Mouse (Mus musculus) kidney, adult 8-10 months (tissue): ENCODE measurements around the gene Ranbp3.

Experiments
- DNase-seq, 2 experiments: peaks; one replicate each; pipeline ENCODE4 v3.0.0; 2022

Ranbp3 gene

DNA sequence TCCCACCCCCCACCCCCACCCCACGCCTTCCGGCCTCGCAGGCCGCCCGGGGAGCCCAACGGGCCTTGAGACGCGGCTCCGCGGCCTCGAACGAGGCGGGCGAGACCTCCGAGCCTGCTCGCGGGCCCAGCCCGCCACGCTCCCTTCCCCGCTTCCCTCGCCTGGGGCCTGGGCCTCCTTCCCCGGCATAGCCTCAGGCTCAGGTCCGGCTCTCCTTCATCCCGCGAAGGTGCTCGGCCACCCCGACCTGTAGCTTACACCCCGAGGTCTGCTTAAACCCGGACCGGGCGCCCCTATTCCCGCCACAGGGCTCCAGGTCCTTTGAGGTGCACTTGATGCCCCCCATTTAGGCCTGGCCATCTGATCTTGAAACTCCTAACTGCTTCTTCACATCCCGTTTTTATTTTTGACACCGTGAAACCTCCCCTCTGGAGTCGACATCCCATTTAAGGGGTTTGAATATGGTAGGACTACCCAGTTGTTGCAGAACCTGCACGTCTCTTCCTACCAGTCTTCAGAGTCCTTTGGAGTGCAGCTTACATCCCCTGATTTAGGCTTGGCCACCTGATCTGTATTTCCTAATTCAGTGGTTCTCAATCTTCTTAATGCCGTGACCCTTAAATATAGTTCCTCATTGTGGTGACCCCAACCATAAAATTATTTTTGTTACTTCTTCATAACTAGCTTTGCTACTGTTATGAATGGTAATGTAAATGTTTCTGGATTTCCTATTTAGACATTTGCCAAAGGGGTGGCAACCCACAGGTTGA, 738 bp downstream of the Ranbp3 start:
- peak in 1 of 2 experiments; percentile 11 for DNase-seq

DNA sequence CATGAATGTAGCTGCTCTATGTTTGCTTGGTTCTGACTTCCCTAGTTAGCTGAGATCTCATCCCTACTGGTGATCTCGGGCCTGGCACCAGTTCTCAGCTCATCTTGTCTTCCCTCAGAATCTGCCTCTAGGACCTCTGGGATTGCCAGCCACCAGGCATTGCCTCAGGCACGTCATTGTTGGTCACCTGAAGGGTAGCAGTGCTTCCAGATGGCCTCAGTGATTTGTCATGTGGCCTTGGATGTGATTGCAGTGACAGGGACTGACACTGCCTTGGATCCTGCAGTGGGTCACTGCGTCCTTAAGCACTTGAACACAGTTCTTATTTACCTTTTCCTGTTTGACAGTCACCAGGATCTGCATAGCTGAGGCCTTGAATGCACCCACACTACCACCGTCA, 8.7 kb downstream of the Ranbp3 start:
- DNase-seq = no peak

DNA sequence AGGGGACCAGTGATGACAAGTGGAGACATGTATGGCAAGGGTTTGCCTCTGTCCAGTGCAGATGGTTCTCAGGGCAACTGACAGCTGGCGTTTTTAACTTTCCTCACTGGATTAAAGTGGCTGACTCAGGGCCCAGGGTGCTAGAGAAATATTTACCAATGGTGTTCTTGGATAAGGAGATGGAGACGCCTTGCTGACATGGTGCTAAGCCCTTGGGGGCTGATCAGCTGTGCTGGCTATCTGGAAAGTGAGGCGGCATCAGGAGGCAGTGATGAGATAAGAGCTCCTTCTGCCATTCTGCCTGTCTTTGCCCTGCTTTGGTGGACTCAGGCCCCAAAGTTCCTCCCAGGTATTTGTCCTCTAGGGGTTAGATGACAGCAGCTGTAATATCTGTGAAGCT, 9.8 kb downstream of the Ranbp3 start:
- DNase-seq = no peak

DNA sequence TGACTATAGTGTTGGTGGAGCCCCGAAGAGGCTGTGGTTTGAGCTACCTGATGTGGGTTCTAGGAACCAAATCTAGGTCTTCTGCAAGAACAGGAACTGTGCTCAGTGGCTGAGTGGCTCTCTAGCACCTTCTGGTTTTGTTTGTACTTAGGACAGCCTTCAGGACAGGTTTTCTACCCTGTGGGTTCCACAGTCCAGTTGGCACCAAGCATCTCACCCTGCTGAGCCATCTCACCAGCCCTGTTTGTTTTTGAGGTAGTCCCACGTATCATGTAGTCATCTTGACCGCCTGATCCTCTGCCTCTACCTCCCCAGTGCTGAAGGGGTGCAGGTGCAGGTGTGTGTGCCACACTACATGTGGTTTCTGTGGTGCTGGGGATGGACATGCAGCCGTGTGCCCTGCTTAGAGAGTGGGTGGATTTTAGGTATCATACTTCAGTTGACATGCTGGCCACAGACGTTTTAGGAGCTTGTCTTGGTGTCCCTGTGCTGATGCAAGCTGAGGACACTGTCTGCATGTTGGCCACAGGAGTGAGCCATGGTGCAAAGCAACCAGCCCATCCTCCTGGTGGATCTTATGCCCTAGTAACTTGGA, 10.5 kb downstream of the Ranbp3 start:
- DNase-seq = no peak

DNA sequence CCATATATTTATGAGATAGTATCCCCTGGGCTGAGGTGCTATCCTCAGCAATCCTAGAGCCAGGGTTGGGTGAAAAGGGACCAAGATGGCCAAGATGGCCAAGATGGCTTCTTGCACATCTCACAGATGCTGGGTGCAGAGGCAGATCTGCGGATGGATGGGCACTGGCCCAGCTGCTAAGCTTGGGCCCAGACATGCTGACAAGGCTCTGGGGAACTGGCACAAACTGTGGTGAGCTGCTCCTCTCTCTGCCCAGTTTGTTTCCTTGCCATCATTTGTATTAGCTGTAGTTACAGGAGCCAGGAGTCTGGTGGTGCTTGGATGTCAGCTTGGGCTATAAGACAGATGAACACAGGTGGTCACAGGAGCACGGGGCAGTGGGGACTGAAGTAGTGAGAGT, 11.6 kb downstream of the Ranbp3 start:
- DNase-seq = no peak

DNA sequence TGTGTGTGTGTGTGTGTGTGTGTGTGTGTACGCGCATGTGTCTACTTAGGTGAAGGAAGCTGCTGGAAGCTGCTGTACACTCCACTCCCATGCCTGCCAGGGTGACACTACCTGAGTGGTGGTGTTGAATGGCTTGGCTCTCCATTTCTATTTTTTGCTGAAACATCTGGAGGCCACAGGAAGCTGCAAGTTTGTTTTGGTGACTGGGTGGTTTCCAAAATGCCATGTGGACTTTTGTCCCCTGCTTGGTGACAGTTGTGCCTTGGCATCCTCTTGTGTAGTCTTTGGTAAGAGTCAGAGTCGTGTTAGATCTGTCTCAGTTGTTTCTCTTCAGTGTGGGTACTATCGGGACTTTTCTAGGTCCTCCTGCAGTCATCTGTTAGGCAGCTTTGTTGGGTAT, 13.7 kb downstream of the Ranbp3 start:
- no peak for DNase-seq

DNA sequence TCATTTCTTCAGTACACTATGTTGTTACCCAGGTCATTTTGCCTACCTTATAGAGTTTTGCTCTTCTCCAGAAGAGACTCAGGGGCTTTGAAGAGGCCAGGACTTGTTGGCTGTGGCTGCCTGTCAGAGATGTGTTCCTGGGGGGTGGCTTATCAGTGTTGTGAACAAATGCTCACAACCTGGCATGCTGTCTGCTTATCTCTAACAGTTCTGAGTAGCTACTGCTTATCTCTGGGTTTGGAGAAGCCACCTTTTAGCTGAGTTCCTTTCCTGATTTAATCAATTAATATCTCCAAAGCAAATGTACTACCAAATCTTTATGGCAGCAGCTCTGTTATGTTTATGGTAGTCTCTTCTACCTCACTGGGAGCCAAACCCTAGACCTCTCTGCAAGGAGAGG, 15.0 kb downstream of the Ranbp3 start:
- DNase-seq = no peak

DNA sequence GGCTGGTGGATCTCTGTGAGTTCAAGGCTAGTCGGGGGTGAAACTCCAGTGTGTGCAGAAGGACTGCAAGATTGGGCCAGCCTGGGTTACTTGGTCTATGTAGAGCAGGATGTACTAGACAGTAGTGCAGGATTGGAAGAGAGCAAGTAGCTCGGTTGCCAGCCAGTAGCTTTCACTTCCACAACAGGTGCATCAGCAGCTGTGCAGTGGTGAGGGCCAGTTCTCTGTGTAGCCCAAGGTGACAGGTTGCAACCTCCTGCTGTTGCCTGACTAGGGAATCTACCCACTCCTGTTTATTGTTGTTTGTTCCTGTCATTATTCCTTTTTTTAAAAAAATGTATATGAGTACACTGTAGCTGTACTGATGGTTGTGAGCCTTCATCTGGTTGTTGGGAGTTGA, 15.6 kb downstream of the Ranbp3 start:
- no peak for DNase-seq

DNA sequence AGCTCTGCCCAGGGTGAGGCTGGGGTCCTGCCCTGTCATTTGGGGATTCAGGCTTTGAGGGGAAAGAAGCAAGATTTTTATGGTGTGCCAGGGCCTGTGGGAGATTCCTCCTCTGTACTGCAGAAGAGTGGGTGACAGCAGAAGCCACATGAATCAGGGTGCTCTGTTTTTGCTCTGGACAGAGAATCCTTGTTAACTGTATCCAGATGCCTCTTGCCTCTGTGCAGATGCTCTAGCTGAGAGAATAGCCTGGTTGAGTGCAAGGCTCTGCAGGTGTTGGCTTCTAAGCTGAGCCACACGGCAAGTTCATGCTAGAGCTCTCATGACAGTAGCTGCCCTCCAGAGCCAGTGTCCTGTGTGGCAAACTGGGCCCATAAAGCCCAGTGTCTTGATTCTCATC, 20.3 kb downstream of the Ranbp3 start:
- DNase-seq = no peak

DNA sequence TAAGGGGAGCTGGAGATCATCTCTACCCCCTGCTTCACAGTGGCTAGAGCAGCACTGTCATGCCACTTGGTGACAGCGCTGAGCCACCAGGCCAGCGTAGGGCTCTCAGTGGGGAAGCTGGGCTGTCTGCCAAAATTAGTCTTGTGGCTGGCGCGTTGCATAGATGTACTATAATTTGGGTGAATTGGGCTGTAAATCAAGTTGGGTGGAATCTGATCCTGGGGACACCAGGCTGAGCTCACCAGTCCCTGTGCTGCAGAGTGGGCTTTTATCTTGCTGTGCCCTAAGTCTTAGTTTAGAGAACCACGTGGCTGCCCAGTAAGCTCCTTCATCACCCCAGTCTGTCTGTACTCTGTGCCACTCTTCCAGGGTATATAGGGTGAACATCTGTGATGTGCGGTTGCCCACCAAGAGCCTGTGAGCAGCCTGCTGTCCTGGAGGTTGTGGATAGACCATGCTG, 20.8 kb downstream of the Ranbp3 start:
- DNase-seq = peak; percentile 25 to 26

DNA sequence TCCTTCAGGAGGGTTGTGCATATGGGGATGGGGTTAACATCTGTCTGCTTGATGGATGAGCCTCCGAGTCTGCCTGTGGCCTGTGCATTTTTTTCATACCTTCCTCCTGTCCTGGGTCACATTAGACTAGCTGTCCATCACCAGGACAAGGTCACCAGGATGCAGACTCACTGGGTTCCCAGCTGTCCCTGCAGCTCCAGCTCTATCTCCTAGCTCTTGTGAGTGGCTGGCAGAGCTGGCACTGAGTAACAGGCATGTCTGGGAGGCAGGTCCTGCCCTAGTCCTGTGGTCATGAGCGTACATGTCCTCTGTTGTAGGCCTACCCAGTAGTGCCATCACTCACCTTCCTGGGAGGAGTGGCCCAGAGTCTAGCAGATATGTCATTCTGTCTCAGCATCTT, 27.4 kb downstream of the Ranbp3 start:
- no peak for DNase-seq

DNA sequence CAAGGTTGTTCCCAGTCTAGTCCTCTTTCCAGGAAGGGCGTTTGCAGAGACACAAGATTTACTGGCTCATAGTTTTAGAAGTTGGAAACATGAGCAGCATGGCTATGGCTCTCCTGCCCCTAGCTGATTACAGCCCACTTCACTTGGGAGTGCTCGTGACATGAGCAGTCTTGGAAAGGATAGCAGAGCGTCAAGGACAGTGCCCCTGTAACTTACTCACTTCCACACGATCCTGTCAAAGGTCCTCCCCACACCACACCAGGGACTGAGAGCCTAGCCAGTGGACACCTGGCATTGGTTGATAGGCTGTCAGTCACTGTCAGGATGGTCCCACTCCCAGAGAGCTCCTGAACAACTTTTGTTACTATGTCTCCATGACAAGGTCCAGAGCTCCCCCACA, 29.9 kb downstream of the Ranbp3 start:
- no peak for DNase-seq

DNA sequence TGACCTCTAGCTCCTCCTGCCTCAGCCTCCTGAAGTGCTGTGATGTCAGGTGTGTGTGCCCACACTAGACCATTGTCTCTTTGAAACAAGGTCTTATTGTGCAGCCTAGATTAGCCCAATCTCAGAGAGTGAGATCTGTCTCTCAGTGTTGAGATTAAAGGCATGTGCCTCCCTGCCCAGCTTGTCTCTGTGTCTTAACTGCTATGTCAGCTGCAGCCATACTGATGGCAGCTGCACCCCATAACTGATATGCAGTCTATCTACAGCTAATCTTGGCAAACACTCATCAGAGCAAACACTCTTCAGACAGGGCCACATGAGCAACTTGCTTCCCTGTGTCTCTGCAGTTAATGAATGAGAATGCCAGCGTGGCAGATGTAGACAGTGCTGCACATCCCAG, 33.4 kb downstream of the Ranbp3 start:
- DNase-seq = no peak

DNA sequence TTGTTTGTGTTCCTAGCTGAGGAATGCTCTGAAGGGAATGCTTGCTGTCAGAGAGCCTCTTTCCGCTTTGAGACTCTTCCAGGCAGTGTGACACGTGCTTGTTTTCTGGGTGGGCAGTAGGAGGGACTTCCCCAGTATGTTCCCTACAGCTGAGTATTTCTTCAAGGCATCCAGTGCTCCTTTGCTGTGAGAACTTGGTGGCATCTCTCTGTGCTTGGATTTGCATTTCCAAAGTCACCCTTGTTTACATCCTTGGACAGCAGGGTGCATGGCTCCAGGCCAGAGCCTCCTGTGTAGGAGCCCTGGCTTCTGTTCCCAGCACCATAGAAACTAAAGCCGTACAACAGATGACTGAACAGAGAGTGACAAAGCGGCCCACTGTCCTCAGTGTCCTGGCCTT, 35.6 kb downstream of the Ranbp3 start:
- no peak for DNase-seq

DNA sequence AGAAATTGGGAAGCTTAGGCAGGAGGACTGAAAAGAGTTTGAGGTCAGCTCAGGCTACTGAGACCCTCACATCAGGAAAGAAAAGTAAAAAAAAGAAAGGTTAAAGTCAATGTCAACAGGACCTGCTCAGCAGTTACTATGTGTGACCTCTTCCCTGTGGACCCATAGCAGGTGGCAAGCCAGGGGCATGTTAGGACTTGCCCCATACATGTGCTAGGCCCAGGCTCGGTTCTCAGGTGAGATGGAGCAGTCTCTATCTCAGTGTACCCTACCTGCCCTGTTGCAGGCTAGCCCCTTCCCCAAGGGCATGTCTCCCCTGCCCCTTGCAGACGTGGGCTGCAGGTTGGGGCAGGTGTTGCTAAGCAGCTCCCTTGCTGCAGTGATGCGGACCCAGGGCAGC, 36.6 kb downstream of the Ranbp3 start:
- no peak for DNase-seq

DNA sequence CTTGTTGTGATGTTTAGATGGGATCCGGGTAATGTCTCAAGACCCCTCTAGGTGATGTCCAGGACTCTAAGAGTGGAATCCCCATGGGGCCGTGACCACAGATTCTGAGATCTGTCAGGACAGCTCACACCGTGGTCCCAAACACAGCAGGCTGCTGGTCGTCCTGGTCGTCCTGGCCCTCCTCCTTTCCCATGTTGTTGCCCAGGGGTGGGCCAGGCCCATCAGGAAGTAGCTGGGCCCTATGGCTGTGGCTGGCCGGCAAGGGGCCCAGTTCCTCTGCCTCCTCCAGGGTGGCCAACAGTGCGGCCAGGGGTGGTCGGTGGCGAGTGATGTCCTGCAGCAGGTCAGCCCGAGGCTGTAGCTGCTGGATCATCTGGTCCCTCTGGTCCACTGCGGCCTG, 42.3 kb downstream of the Ranbp3 start:
- DNase-seq = no peak

DNA sequence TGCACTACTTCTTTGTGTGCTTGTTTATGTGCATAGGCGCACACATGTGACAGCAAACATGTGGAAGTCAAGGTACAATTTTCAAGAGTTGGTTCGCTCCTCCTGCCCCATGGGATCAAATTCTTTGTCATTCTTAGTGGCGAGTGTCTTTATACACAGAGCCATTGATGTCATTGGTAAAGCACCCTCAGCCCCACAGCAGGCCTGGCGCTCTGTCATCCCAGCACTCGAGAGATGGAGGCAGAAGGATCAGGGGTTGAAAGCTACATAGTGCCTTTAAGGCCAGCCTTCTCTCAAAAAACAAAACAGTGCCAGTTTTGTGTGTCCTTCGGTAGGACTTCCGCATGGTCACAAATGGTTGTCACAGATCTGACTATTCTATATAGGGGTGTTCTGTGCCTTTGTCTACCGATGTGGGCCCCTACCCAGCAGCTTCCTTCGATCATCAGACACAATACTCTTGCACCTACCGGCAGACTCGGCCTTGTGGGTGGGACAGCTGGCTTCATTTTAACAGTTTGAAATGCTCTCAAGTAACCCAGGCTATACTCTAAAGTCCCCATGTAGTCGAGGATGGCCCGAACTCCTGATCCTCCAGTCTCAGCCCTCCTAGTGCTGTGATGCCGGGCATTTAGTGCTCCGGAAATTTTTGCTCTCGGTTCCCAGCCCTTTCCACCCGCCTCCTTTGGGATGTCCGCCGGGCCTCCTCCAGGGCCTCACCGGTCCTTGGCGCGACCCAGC, 43.0 kb downstream of the Ranbp3 start:
- DNase-seq = peak in 1 of 2 experiments; percentile 29

DNA sequence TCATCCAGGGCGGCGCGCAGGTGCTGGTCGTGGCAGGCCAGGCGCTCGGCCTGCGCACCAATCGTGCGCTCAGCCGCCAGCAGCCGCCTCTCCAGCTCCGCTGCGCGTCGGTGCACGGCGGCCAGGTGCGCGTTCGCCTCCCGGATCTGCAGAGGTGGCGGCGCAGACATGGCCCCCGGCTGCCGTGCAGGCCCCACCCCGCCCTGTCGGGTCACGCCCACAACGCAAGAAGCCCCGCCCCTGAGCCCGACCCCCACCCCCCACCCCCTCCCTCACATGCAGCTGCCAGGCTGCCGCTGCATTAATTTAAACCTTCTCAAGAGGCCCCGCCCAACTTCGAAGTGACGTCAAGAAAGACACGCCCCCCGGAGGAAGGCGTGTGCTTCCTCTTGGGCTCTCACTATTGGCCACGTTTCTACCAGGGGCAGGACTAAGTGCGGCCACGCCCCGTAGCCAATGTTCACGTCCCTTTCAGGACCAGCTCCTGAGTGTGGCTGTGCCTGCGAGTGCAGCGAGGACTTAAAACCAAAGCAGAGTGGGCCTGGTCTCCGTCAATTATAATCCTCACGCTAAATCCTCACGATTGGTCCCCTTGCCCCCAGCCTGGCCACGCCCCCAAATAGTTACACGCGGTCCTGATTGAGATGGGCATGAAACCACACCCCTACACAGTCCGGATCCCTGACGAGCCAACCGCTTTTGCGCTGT, 43.7 kb downstream of the Ranbp3 start:
- DNase-seq = peak; percentile 99

DNA sequence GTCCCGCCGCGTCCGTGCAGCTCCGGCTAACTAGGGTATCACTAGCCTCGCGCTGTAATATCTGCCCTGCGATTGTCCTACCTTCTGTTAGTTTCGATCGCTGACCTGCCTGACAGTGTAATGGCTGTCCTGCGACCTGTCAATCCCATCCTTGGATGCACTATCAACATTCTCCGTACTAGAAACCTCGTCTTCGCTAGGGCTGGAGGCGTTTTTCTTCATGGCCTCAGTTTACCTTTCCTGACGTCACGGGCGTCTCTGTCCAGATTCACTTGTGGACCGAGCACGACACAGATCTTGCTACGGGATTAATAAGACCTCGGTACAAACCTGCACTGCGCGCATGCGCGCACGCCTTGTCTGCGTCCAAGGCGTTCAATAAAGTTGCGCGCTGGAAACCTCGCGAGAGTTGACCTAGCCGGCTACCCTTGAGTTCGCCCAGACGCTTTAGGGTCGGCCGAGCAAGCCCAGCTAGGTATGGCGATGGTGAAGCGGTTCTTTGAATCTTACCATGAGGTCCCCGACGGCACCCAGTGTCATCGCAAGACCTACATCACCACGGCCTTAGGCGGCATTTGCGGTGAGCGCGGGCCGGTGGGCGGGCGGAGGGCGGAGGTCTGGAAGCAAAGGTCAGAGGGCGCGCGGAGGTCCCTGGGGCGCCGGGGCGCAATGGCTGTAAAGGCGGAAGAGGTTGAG, 44.4 kb downstream of the Ranbp3 start, which contains the start of the genes Ndufa11 and Vmac:
TSS of gene Ndufa11 (plus strand) at position 405 of the 696 bp plus-strand sequence.
TSS of gene Vmac (minus strand) at position 660 of the 696 bp plus-strand sequence.
- DNase-seq = peak; percentile 92 to 96

DNA sequence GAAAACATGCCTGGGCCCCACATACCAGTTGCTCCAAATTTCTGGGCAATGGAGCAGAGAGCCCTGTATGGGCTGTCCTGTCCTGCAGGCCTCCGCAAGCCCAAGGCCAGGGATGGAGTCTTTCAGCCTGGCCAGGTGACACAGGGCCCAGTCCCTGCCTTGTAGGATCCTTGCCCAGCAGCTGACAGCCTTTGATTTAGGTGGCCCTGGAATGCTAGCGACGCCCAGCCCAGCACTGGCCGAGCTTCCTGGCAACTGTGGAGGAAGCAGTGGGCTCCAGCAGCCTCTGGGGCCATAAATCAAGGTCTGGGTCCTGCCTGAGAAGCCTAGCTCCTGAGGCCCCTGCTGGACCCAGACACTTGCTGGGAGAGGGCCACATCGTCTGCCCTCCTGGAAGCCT, 49.3 kb downstream of the Ranbp3 start:
- DNase-seq = peak; percentile 45 to 60

DNA sequence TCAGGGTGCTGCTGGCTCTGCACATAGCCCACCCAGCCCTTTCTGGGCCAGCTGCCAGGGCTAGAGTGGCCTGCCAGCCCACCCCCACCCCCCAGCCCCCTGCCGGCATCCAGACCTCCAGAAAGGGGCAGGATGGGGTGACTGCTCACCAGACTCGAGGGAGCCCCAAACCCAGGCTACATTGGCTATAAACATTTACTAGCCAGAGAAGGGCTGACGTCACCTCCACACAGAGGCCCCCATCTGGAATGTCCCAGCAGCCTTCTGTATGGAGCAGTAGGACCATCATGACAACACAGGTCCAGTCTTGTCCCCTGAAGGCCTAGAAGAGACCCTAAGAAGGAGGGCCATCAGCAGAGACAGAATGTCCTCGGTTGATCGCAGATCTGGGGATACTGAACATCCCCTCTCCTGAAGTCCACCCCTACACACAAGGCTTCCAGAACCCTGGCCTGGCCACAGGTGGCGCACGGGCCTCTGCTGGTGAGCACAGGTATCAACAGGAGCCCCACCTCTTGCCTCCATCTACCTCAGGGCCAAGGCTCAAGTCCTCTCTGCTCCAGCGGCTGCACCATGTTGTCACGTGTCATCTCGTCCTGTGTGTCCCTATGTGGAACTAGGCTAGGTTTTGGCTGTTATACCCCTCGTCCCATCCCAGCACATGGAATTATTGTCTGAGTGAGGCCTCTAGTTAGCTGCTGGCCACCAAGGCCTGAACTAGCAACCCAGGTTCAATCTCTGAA, 50.5 kb downstream of the Ranbp3 start:
- no peak for DNase-seq
